Mouse (Mus musculus): ENCODE results near the gene Abcc3.

DNA sequence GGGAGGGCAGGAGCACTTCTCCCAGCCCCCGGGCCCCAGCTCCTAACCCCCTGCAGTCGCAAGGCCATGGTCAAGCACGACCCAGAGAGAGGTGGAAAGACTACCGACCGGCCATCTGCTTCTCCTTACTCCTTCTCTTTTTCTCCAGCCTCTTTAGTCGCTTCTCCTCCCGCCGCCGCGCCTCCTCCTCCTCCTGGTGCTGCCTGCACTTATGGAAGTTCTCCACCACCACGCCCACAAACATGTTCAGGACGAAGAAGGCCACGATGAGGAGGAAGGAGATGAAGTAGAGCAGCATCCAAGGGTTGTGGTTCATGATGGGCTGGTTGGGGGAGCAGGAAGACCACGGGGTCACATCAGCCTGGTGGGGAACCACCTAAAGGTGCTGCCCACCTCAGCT, 32.9 kb upstream of the Abcc3 start:
- TF ChIP-seq POLR2A (IDR thresholded peaks at IDR 0.05; ENCODE audit: low read depth, low read length) = no peak
- no peak for TF ChIP-seq CTCF (IDR thresholded peaks at IDR 0.05; ENCODE audit: borderline replicate concordance, insufficient read depth, low read length)

All from embryonic fibroblast, embryonic 13.5 days (primary cell).